Mouse (Mus musculus) testis, adult 2 months (tissue): ENCODE results near the gene Pcca.

Experiments used
- CTCF ChIP-seq: fragments of 200-500 bp; IDR thresholded peaks from 2 replicates; pipeline ENCODE4 v1.5.1; 2012; ENCODE audit warnings: low read depth, mild to moderate bottlenecking, inconsistent platforms, low read length, moderate library complexity; ENCODE audit not compliant: control insufficient read depth, insufficient read depth, insufficient replicate concordance
- POLR2A ChIP-seq: fragments of 200-500 bp; IDR thresholded peaks from 2 replicates; pipeline ENCODE4 v1.6.1; 2012; ENCODE audit warnings: low read depth, mild to moderate bottlenecking, inconsistent platforms, low read length, moderate library complexity; ENCODE audit not compliant: control insufficient read depth

GRCm38 (mm10) chr14:122834753-122835152 lies 300.6 kb downstream of the Pcca start:
- TF ChIP-seq CTCF (no peak), POLR2A (no peak)
